Mouse (Mus musculus): ENCODE data around the gene Ano2.

Ano2 gene

DNA sequence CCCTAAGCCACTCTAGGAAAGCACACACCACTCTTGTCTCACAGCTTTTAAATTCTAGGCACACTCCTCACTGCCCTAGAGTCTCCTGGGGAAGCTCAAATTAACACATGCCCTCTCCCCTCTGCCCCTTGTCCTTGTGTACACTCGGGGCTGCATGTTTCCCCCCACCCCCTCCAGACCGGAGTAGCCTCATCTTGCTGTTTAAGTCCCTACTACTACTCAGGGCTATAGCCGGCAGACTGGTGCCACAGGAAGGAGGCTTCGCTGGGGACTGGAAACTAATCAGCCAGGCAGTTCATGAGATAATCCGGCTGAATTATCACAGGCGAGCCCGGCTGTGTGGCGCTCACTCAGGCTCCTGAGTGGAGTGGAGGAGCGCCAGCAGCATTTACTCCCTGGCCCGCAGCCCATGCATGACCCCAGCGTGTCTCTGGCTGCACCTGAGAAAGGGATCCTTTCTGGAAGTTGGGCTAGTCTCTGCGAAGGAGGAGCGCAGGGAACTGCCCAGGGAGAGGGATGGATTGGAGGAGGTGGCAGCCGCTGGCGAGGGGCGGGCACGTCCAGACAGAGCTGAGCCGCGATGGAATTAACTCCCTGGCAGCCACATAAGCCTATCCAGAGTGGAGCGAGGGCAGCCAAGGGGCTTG is at the start of gene Ano2:
Gene Ano2, plus strand, starts transcription at position 363 of the 647 bp plus-strand sequence.
- peak; percentile 36 for DNase-seq (ENCODE audit: low spot score)

DNA sequence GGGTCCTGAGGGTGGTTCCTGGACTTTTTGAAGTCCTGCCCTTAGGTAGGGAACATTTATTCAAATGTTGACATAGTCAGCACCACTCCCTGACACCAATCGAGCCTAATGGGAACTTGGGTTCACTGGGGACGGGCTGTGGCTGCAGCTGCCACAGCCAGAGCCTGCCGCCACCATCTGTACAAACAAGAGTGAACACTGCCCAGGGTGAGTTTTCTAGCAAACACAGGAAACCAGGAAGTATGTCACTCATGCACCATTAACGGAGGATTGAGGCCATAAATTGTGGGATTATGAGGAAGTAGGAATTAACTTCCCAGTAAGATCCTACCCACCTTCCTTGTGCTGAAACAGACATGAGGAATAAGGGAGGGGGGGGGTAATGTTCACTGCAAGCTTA is 49.7 kb upstream of the Ano2 start:
- DNase-seq (ENCODE audit: low spot score), result no peak

DNA sequence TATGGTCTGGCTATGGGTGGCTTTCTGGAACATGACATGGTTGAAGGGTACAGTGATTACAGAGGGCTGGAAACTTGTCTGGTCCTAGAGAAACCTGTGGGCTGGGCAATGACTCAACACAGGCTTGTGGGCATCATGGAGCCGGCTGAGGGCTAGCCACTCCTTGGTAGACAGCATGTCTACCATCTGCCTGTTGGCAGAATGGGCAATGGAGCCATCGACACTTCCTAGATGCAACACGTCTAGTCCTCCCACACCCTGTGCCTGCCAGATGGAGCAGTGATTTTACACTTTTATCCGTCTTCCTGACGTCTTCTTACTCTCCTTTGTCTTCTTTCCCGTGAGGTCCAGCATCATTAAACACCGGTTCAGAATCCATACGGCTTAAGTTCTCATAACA is 49.1 kb upstream of the Ano2 start:
- DNase-seq (ENCODE audit: low spot score), result no peak

DNA sequence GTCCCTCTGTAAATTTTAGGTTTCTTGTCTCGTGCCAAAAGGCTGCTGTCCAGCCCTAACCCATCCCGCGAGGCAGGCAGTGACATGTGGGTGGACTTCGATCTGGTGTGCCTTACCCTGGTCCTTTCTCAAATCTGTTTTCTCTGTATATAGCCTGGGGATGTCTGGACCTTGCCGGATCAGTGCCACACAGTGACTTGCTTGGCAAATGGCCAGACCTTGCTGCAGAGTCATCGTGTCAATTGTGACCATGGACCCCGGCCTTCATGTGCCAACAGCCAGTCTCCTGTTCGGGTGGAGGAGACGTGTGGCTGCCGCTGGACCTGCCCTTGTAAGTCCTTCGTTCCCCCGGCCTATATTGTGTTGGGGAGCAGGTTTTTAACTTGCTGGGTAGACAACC is 41.3 kb upstream of the Ano2 start:
- no peak for DNase-seq (ENCODE audit: low spot score)

DNA sequence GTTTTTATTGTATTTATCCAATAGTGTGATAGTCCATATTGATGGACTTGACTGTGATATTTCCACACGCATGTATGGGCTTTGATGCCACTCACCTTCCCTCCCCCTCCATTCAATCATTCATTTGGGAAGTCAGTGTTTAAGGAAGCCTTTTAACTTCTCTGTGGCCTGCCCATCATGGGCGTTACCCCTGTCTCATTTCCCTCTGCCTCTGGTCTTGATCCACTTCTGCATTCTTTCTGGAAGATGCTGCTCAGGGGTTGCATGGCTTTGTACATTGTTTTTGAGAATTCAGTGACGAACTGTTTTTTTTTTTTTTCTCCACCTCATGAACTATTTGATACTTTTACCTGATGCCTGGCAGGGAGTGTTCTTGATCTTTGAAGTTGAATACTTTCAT is 38.9 kb upstream of the Ano2 start:
- no peak for DNase-seq (ENCODE audit: low spot score)

DNA sequence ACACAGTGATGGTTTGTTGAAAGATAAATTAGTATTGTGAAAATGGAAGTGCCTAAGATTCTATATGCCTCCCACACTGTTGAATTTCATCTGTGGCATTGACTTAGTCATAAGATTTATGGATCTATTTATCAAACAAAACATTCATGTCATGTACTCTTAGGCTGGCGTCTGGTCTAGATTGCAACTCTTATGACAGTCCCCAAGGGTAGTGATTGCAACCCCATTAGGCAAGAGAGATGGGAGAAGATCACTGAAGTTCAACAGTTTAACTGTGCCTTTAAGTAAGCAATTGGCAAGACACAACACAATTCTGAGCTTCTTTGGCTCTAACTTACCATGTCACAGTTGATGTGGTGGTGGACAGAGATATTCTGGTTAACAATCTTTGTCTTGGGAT is 36.8 kb upstream of the Ano2 start:
- DNase-seq (ENCODE audit: low spot score), result no peak

DNA sequence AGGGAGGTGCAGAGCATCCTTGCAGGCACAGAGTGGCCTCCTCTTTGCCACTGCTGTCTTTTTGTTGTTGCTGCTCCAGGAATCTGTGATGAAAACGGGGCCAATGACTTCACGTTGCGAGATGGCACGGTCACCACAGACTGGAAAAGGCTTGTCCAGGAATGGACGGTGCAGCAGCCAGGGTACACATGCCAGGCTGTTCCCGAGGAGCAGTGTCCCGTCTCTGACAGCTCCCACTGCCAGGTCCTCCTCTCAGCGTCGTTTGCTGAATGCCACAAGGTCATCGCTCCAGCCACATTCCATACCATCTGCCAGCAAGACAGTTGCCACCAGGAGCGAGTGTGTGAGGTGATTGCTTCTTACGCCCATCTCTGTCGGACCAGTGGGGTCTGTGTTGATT is 33.3 kb upstream of the Ano2 start:
- DNase-seq (ENCODE audit: low spot score), result no peak

DNA sequence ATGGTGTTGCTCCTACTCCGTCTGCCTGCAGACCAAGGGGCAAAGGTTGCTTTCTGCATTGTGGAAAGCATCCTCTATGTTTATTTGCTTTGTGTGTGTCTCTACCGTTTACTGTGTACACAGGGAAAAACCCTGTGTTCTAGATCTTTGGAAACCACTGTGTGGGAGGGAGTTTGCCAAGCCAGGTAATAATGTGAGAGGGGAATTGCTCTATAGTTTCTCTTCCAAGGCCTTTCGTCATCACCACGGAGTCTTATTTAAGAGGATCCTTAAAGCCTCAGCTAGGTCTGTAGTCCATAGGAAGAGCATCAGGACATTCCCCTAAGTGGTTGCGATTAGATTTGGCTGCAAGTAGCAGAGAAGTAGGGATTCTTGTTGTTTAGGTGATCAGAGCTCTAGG is 32.3 kb upstream of the Ano2 start:
- no peak for DNase-seq (ENCODE audit: low spot score)

DNA sequence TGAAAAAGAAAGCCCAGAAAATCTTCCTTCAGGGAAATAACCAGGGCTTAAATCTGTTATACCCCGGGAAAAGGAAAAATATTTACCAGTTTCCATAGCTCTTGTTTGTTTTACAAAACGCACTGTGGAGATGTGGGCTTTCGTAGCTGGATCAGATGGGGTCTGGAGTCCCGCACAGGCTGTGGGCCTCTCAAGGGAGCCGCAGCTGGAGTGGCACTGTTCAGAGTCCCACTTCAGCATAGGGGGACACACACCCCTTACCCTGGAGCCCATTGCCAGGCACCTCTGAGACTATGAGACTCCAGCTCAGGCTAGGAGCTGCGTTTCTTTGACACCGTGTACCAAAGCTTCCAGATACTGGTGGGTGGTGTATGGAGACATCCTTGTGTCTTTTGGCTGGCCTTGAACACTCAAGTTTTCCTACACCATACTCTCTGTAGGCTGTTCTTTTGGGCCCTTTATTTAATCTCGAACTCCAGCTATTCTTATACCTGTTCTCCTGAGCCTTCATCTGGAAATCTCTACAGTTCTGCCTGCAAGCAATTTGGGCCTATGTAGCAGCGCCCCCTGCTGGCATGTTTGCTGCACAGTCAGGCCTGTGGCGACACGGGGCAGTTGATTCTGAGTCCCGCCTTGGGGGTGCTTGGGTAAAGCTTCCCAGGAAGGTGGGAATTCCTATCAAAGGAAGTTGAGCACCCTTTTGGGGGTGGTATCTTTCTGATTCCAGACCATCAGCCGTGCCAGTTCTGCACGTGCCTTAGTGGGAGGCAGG is 28.9 kb upstream of the Ano2 start:
- peak; percentile 89 for DNase-seq (ENCODE audit: low spot score)

DNA sequence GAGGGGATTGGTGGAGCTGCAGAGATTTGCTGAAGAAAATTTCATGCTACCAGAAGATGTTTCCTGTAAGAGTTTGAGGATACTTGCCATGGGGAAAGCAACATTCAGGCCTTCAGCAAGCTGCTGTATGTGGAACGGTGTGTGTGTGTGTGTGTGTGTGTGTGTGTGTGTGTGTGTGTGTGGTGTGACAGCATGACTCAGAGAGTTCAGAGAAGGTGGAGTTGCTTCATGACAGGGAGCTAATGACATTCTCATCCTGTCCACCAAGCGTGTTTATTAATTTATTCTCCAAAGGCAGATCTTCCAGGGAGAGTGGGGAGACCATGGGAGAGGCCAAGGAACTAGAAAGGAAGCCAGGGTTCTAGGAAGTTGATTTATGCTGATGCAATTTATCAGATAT is 26.3 kb upstream of the Ano2 start:
- DNase-seq (ENCODE audit: low spot score), result no peak

DNA sequence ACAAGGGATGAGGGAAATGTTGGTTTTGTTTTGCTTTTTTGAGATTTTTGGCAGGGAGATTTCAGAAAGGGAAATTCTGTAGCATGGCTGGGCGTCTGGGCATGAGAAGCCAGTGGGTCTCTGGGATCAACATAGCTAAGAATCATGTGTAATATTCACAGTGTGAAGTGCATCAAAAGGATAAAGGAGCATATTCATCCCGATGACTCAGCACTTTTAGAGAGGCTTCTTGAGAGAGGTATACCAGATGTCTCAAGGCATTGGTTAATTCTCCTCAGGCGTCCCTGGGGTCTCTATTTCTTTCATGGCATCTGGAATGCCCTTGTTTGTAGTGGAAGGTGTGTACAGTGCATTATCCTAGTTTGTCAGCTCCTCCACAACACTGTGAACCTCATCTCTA is 18.4 kb upstream of the Ano2 start:
- no peak for DNase-seq (ENCODE audit: low spot score)

DNA sequence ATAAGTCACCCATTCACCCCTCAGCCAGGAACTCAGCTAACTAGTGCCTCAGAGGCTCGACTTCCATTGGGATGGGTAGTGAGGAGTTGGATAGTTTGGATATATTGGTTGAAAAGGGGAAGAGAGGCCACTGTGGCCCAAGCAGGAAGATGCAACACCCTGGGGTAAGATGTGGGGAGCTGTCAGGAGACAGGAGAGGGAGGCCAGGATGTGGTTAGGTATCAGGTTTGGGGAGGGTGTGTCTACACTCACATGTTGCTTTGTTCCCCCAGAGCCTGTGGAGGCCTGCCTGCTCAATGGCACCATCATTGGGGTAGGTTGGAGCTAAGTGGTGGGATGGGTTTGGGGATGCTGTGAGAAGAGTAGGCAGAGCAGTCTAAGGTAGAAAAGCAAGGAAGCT is 11.7 kb upstream of the Ano2 start:
- no peak for DNase-seq (ENCODE audit: low spot score)

DNA sequence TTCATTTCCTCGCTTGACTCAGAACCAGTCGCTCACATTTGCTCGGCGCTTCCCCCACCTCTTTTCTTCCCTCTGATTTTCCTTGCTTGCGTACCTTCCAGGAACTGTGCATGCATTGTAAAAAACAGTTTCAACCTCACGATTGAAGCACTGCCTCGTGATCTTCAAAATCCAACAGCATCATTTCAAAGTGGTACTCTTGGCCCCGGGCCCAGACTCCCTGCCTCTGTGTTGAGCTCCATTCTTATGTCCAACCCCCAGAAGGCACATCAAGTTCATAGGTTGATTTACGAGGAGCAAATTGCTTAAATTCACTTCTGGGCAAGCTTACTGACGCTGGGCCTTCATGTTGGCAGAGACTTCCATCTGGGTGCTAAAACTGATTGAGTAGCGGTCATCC is 9.6 kb upstream of the Ano2 start:
- no peak for DNase-seq (ENCODE audit: low spot score)

DNA sequence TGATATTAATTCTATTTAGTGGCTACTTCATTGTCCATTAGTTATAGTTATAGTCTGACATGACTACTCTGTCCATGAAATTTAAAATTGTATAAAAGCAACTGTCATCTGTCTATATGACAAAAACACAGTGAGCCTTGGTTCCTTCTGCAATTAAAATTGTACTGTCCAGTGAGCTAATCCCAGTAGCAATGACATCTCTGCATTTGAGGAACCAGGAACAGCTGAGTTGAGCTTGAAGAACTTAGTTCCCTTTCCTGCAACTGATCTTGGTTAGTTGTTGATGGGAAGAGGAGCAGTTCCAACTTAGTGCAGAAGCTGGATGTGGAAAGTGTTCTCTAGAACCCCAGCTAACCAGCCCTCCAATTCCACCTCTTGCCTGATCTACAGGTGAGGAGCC is 4.8 kb upstream of the Ano2 start:
- no peak for DNase-seq (ENCODE audit: low spot score)

DNA sequence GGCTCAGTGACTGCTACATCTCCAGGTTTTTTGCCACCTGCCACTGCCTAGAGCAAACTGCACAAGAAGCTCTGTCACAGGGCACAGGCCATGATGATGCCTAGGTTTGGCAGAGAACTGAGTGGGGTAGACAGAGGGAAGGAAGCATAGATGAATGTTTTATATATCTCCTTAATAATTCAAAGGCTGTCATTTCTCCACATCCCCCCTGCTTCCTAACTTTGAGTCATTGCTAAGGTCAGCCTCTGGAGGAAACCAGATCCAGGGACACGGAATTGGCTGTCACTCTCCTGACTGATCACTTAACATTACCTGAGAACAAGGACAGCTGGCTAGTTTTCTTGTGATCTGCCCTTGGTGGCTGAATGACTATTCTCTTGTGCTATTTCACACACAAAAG is 2.2 kb upstream of the Ano2 start:
- DNase-seq (ENCODE audit: low spot score), result no peak

DNA sequence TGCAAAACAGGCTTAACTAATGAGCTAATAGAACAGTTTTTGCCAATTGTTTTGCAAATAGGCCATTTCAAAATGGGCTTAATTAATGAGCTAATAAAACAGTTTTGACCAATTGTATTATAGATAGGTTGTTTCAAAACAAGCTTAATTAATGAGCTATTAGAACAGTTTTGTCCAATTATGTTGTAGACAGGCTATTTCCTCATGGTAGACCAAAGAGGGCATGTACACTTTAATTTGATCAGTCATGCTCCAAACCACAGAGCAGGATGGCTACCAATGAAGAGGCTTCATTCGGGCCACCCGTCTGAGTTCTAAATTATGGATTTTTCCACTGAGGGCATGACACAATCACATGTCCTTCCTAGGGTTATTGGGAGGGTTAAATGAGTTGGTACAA is 10.9 kb downstream of the Ano2 start:
- DNase-seq (ENCODE audit: low spot score), result no peak

DNA sequence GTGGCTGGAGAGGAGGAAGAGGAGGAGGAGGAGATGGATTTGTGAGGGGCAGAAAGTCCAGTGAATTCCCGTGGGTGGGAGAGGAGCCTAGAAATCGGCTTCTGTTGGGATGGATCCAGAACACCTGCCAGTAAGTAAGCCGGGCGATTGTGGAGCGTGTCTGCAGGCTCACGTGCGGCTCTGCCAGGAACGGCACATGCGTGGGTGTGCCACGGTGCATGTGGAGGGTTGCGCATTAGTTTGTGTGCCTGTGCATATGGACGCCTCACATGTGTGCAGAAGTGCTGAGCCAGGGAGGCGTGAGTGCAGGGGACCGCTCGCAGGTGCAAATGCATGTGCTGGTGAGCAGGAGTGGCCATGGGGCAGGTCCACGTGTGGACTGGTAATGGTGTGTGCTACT is 21.0 kb downstream of the Ano2 start:
- DNase-seq (ENCODE audit: low spot score), result no peak

DNA sequence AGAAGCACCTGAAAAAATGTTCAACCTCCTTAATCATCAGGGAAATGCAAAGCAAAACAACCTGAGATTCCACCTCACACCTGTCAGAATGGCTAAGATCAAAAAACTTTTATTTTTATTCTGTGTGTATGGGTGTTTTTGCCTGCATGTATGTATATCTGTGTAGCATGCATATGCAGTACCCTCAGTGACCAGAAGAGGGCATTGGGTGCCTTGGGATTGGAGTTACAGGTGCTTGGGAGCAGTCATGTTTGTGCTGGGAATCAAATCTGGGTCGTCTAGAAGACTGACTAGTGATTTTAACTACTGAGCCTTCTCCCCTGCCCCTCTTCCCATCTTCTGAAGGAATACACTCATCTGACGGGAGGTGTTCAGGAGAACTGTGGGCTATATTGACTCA is 36.2 kb downstream of the Ano2 start:
- no peak for DNase-seq (ENCODE audit: low spot score)

DNA sequence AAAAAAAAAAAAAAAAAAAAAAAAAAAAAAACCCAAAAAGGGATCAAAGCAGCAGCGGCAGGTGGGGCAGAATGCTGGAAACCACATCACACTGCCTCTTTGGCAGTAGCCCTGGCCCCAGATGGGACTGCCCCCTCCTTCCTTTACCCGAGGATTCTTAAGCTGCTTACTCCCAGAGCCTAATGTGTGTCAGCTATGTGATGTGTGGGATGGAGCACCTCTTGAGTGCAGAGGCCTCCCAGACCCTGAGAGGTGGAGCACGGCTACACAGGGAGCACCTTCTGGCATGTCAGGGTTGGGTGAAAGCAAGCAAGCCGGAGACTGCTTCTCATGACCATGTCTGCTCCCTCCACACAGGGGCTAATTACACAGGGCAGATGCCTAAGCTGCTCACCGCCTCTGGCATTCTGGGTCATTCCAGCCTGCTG is 37.3 kb downstream of the Ano2 start:
- no peak for DNase-seq (ENCODE audit: low spot score)

DNA sequence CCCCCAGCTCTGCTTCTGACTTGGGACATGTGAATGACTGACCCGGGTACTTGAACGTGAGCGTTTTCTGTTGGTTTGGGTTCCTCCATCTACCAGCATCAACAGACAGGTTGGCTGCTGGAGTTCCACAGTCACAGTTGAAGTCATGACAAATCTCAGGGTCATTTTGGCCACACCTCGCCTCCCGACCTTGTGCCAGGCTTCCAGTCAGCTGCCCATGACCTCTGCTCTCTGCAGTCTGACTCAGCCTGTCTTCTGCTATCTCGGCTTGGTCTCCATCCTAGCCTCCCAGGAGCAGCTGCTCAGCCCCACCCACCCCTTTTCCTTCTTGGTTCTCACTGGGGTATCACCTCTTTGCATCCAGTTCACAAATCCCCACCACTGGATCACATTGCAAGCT is 39.3 kb downstream of the Ano2 start:
- no peak for DNase-seq (ENCODE audit: low spot score)

DNA sequence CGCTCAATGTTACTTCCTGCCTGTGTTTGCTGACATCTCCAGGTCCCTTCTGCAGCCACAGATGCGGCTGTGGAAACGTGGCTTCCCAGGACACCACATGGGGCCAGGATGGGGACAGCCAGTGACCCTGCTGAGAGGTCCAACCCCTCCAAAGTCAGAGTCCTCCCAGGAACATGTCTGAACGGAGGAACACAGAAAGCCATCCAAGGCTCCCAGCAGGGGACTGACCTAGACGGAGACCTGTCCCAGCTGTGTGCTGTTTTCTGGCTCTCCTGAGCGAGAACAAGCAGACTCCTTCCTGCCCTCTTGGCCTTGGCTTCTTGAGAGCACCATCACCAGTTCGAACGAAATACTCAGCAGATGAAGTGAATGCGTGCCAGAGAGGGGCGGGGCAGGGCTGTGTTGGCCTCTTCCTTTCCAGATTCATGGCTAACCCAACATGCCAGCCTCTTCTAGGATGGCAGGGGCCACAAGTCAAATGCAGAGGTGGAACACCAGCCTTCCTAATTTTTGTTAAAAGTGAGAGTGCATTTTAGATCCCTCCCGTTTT is 39.8 kb downstream of the Ano2 start:
- DNase-seq (ENCODE audit: low spot score), result no peak

DNA sequence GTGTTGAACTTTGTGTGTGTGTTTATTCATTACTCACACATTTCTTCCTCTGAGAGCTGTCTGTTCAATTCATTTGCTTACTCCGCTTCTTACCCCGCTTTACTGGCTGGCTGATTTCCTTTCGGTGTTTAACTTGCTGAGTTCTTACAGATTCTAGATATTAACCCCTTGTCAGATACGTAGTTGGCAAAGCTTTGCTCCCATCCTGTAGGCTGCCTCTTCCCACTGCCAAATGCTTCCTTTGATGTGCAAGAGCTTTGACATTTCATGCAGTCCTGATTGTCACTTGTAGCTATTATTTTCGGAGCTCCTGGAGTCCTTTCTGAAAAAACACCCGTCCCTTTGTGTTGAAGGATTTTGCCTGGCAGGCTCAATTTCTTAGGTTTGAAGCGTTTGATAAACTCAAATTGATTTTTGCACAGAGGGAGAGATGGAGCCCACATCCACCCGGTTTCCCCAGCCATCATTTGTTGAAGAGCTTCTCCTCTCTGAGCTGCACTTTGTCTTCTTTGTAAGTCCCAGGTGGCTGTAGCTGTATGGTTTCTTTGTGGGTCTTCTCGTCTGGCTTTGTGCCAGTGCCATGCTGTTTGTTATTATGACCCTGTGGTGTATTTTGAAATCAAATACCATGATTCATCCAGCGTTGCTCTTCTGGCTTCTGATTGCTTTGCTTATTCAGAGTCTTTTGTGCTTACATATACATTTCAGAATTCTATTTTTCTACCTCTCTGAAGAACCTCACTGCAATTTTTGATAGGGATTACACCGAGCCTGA is 47.5 kb downstream of the Ano2 start:
- no peak for DNase-seq (ENCODE audit: low spot score)

Data from embryo, embryonic 10 days (tissue).